Mouse (Mus musculus) MN1 (cell line): ENCODE measurements around the gene Slc2a8.

ENCODE experiments used
- DNase-seq: peaks from one replicate; pipeline ENCODE4 v3.0.0-alpha.2; 2016; ENCODE audit warnings: low spot score

The Slc2a8 gene

GRCm38 (mm10) chr2:32981725-32982271 is at the start of gene Slc2a8:
Gene Slc2a8, minus strand, starts transcription at chr2:32982083.
- peak; percentile 94 for DNase-seq

DNA sequence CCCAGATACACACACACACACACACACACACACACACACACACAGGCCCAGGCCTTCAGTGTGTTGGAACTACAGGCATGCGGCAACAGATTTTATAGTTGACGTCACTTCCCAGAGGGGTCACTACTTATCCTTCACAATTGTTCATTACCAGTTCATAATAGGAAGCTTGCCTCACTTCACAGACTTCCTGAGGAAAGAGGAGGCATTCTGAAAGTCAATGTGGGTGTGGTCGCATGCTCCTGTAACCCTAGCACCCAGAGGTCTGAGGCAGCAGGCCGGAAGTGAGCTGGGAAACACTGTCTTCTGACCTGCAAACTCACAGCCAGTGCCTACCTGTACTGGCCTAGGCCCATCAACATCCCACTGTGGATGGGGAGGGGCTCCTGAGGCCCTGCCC is 43.2 kb upstream of the Slc2a8 start:
- no peak for DNase-seq

DNA sequence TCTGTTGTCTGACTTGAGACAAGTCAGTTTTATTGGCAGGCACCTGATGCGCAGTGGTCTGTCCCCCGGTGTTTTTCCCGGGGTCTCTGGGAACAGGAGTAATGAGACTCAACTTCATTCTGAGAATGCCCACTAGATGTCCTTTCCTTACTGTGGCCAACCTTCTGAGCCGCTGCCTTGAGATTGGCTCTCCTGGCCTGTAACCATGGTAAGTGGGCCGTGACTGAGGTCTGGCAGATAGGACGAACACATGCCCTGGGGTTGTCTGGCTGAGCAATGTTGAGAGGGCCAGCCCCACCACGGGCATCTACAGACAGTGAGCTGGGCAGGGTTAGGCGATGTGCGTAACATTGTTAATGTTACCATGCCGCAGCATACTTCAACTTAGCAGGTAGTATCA is 42.7 kb upstream of the Slc2a8 start:
- DNase-seq = peak; percentile 46

- DNase-seq = no peak
Measured at GRCm38 (mm10) chr2:33022846-33023245, 41.0 kb upstream of the Slc2a8 start.

- DNase-seq = no peak
Measured at GRCm38 (mm10) chr2:33018026-33018425, 36.1 kb upstream of the Slc2a8 start.

GRCm38 (mm10) chr2:33017191-33017590 is 35.3 kb upstream of the Slc2a8 start:
- DNase-seq = no peak

GRCm38 (mm10) chr2:33014877-33015276 is 33.0 kb upstream of the Slc2a8 start:
- DNase-seq = no peak

DNA sequence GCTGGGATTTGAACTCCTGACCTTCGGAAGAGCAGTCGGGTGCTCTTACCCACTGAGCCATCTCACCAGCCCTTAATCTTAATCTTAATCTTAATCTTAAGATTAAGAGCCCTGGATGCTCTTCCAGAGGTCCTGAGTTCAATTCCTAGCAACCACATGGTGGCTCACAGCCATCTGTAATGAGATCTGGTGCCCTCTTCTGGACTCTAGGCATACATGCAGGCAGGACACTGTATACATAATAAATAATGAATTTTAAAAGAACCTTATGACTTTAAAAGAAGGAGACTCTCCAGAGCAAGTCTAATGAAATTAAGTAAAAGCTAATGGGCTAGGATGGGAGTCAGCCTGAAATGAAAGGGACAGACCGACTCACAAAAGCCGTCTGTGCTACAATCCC is 27.2 kb upstream of the Slc2a8 start:
- DNase-seq = peak; percentile 39

DNA sequence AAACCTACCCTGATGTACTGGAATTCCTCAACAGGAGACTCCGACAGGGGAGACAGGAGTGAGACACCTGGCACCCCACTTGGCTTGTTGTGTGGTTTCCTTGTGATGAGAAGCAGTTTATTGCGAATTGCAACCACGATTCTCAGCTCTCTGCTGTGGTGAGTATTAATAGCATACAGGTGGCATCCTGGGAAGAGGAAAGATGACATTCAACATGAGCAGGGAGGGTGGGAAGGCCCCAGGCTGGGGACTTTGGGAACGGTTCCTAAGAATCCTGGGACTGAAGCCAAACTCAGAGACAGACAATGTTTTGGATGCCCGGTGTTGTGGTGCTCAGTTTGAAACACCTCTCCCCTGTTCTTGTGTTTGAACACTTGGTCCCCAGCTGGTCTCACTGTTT is 23.2 kb upstream of the Slc2a8 start:
- DNase-seq = no peak

DNA sequence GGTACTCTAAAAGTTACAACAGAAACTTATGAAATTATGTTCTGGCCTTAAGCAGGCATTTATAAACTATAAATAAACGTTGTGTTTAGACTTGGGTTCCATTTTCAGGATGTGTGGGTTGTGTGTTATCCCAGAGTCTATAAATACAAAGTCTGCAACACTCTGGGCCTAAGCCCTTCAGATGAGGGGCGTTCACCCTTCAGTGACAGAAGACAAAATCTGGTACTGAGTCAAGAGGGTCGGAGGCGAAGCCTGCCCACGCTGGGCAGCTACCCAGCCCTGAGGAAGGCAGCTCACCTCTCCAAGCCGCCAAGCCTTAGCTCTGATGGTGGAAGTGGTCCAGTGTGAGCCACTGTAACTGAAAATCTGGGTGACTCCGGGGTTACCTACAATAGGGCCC is 20.3 kb upstream of the Slc2a8 start:
- no peak for DNase-seq

DNA sequence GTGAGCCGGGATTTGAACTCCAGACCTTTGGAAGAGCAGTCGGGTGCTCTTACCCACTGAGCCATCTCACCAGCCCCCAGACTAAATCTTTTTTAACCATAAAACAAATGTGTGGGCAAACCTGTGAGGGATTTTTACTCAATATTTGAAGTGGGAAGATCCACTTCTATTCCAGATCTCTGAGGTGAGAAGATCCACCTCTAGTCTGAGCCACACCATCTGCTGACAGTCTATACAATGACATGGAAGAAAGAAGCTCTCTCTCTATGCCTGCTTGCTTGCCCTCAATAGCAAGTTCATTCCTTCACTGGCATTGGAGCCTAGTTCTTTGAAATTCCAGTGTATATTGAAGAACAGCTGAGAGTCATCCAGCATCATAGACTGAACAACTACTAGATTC is 17.9 kb upstream of the Slc2a8 start:
- DNase-seq = no peak

DNA sequence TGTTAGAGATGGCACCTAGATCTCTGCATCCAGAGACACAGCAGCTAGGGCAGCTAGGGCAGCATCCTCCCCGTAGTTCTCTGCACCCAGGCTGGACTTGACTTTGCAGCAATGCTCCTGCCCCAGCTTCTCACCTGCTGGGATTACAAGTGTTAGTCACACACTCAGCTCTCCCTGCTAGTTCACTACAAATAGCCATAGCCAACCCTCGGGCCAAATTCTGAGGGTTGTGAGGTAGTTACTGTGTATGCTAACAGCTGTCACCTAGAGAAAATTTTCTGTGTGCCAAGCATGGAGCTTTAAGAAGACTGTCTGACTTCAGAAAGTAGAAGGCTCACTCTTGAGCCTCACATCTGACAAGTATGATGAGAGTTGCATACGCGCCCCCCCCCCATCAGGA is 15.9 kb upstream of the Slc2a8 start:
- DNase-seq = no peak

DNA sequence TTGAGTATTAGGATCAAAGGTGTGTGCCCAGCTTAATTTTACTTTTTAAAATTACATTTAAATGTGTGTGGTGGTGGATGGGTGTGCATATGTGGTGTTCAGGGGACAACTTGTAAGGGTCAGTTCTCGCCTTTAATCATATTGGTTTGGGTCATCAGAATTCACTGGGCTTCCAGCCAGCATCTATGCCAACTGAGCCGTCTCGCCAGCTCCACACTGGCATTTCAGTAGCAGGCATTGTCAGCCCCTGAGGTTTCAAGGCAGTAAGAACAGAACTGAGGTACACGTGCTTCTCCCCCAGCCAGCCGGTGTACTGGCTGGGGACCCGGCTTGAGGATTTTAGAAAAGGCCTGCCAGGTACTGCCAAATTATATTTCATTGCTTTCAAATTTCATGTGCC is 15.2 kb upstream of the Slc2a8 start:
- DNase-seq = no peak

DNA sequence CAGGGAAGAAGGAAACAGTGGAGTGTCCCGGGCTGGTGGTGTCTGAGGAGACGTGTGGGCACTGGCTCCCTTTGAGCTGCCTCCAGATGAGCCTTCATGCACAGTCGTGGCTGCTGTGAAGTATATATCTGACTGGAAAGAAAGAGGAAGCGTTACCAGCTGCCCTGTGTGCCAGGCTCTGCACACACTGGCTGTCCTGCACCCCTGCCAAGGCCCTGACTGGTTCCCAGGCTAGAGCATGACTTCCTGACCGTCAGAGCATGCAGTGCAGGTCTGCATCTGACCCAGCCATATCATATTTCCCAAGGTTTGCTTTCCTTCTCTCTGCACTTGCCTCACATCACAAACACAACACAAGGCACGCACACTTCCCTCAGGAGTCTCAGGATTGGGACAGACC is 10.2 kb upstream of the Slc2a8 start:
- DNase-seq = no peak

DNA sequence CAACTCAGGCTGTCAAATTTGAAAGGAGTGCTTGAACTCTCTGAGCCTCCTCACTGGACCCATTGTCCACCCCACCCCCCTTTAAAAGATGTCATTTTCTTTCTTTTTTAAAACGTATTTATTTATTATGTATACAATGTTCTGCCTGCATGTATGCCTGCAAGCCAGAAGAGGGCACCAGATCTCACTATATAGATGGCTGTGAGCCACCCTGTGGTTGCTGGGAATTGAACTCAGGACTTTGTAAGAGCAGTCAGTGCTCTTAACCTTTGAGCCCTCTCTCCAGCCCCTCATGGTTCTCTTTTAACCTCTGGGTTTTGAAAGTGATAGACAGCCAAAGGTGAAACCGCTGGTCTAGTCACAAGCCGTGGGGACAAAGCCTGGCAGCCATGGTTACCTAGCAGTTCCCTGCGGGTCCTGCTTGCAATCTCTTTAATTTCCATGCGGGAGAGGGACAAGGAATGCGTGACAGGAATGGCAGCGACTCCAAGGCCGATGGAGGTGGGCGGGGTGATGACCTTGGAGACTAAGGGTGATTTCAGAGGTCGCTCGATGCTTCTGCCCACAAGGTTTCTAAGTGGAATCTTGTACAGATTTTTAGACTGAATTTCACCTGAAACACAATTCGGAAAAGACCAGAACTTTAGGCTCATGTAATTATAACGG is 8.4 kb upstream of the Slc2a8 start:
- peak; percentile 30 for DNase-seq

- no peak for DNase-seq
Measured at GRCm38 (mm10) chr2:32989376-32989775, 7.5 kb upstream of the Slc2a8 start.

DNA sequence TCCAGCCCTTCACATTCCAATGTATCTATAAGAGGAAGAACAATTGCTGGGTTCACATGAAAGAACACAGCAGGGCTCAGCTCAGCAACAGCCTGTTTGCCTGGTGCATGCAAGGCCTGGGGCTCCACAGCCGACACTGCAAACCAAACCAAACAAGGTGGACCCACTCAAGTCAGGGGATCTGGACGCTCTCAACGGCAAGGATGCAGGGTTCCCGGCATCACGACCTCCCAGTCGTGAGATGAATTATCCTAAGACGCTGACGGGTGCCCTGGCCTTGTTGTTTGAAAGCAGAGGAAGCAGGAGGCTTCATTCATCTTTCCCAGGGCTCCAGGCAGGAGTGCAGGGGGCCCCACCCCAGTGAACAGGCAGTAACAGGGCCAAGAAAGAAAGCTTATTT is 4.0 kb upstream of the Slc2a8 start:
- no peak for DNase-seq

DNA sequence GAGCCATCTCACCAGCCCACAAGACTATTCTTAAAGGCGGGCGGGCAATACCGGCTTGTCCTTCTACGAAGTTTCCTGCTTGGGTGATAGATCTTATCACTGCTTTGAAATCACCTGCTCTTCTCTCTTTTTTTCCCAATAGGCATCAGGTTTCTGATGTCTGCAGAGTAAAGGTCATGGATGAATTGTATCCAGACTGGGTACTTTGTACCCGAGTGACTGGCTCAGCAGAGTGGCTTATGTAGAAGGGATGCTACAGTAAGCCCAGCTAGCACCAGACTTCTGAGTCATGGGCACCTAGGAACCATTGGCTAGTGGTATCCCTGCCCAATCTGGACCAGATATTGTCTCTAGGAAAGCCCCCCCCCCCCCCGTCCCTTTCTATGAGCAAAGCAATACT is 1.7 kb upstream of the Slc2a8 start:
- peak; percentile 33 for DNase-seq

DNA sequence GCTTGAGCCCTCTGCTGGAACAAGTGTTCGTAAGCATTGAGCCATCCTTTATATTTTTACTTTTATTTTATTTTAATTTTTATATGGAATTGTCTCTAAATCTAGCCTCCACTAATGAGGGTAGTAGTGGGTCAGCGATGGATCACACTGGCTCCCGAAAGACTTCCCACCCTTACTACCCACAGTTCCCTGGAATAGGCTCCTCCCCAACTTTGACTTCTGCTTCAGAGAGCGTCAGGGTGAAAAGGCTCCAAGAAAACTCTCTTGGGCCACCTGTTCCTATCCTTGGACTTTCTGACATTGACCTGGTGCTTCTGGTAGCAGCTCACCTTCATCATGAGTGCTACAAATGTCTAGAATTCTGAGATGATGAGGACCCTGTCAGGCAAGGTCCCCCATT is 817 bp upstream of the Slc2a8 start:
- peak; percentile 29 for DNase-seq

- peak; percentile 50 for DNase-seq
Measured at GRCm38 (mm10) chr2:32981281-32981680, 602 bp downstream of the Slc2a8 start.

- DNase-seq = no peak
Measured at GRCm38 (mm10) chr2:32979675-32980074, 2.2 kb downstream of the Slc2a8 start.

DNA sequence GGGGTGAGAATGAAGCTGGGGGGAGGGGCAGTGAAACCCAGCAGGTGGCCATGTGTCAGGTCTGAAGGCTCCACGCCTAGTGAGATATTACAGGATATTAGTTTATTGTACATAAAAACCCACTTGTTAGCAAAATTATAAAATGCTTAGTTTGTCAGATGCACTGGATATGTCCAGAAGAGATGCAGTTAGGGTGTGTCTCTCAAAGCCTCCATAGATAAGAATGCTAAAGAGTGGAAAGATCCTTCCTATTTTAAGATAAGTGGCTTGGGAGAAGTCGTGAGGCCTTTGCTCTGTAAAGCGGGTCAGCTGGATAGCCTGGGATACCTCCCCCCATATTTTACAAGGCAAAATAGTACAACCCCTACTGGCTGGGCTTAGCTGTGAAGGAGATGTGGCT is 3.2 kb downstream of the Slc2a8 start:
- no peak for DNase-seq

GRCm38 (mm10) chr2:32977114-32977513 is 4.8 kb downstream of the Slc2a8 start:
- no peak for DNase-seq

DNA sequence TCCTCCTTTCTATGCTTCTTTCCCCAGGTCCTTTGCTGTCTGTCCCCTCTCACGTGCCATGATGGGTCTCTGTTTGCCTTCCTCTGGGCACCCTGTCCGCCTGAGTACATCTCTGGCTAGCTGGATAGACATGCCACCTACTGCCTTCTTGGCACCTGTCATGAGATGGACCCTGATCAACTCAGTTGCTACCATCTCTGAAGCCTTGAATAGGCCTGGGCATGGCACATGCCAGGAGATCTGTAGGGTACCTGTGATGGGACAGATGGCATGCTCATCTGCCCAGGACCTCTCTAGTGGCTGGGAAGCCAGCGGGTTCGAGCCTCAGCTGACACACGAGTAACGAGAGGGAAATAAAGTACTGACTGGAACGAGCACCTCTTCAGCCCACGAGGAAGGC is 7.7 kb downstream of the Slc2a8 start:
- DNase-seq = no peak
